Comparison of ENCODE assay signal across 19 mouse cellular contexts in genomic region chr4:104120108-104120507, GRCm38 (mm10).
"Had no signal": no experiment of that assay in that cellular context is flagged by ENCODE, and none has a peak within 500 bp of the region (broad histone marks: within the 10 kb centered on the region; RNA-seq: fewer than 3 reads in every experiment).

No protein-coding gene starts in this region.

- DNase-seq: cerebellum, adult 8-10 months; cerebellum, adult 9-10 months; cerebellum, adult 9-11 months; cerebellum, postnatal 10 days; cerebellum, postnatal 14 days; cerebellum, postnatal 25 days; cerebellum, postnatal 36 days; forebrain, postnatal 0 days; gastrocnemius, adult 2 months; gastrocnemius, postnatal 14 days; gastrocnemius, postnatal 25 days; gastrocnemius, postnatal 36 days; heart, adult 11 months; heart, adult 18-20 months; heart, adult 2 months had no signal

- ATAC-seq: forebrain, embryonic 13.5 days; forebrain, embryonic 14.5 days; forebrain, embryonic 15.5 days; forebrain, embryonic 16.5 days; forebrain, postnatal 0 days had no signal
